Mouse (Mus musculus) forebrain, embryonic 16.5 days (tissue): Measurements from ENCODE around the gene Cyp4v3. TPM values are rescaled to one million over a fixed set of nuclear protein-coding genes. Genes with fewer than 3 reads are reported as not detected.

Experiments used
- ATAC-seq: fragments of 200-750 bp; cut with Nextera tagmentation; 2 replicates; pipeline ENCODE4 v1.8.0; 2017; ENCODE audit warnings: mild to moderate bottlenecking, moderate library complexity
- H3K27ac ChIP-seq: fragments of 300-500 bp; sonication (generic); 2 replicates; pipeline ENCODE4 v1.5.1; 2014; ENCODE audit warnings: low read length, control low read depth
- H3K27me3 ChIP-seq: fragments of 300-500 bp; sonication (generic); replicated peaks from 2 replicates; pipeline ENCODE4 v1.6.1; 2014; ENCODE audit warnings: low read length; ENCODE audit not compliant: control insufficient read depth, insufficient read depth
- H3K36me3 ChIP-seq: fragments of 300-500 bp; sonication (generic); 2 replicates; pipeline ENCODE4 v1.6.1; 2014; ENCODE audit not compliant: control insufficient read depth, insufficient read depth
- H3K4me1 ChIP-seq: fragments of 300-500 bp; sonication (generic); replicated peaks from 2 replicates; pipeline ENCODE4 v1.6.1; 2014; ENCODE audit warnings: low read length; ENCODE audit not compliant: control insufficient read depth, insufficient read depth
- H3K4me2 ChIP-seq: fragments of 300-500 bp; sonication (generic); 2 replicates; pipeline ENCODE4 v1.6.1; 2014; ENCODE audit warnings: mild to moderate bottlenecking, low read length, control low read depth
- H3K4me3 ChIP-seq: fragments of 300-500 bp; sonication (generic); replicated peaks from 2 replicates; pipeline ENCODE4 v1.5.1; 2014; ENCODE audit warnings: mild to moderate bottlenecking, low read length, control low read depth
- H3K9ac ChIP-seq: fragments of 300-500 bp; sonication (generic); replicated peaks from 2 replicates; pipeline ENCODE4 v1.6.1; 2014; ENCODE audit warnings: low read depth, low read length, control low read depth
- H3K9me3 ChIP-seq: fragments of 300-500 bp; sonication (generic); 2 replicates; pipeline ENCODE4 v1.6.1; 2016; ENCODE audit warnings: low read length; ENCODE audit not compliant: control insufficient read depth
- WGBS: fragments of 180-500 bp; shearing (Covaris S2); extraction: QIAGEN DNeasy Blood & Tissue Kit; methylation state at CpG from one replicate; pipeline ENCODE4 v1.1.7; 2014; 5-methylcytosine and 5-hydroxymethylcytosine counted together
- polyA plus RNA-seq: library from polyadenylated mRNA; unstranded; fragments of >200 nt; fragmentation: Nextera tagmentation; extraction: Ambion mirVana; gene quantifications from 2 replicates; pipeline ENCODE4 v1.2.1, GENCODE M21; 2015

Cyp4v3 gene
- 0.85 and 0.94 TPM in 2 replicates for polyA plus RNA-seq

GRCm38 (mm10) chr8:45332685-45333409 is at the start of gene Cyp4v3:
Gene Cyp4v3 (minus strand): TSS chr8:45333216.
- Histone ChIP-seq H3K27me3 (no peaks in the 10 kb centered on the region), H3K9me3 (no peaks in the 10 kb centered on the region), H3K36me3 (no peaks in the 10 kb centered on the region), H3K27ac (no peak within 1 kb of the TSS), H3K4me2 (peak within 1 kb of the TSS; percentile 85), H3K4me1 (peaks cover 8% of the 10 kb centered on the region), H3K4me3 (peak within 1 kb of the TSS; percentile 70), H3K9ac (peak within 1 kb of the TSS; percentile 61)
- ATAC-seq: peak; percentile 86
- under 1% methylated on average over 44 of the region's 44 CpGs for WGBS

- no peaks in the 10 kb centered on the region for H3K27me3 ChIP-seq
- peak; percentile 73 for ATAC-seq
- H3K27ac ChIP-seq: no peak within 1 kb of the TSS; the same call in 1 of the 2 replicates
- WGBS: 0% methylated on average over 6 of the region's 6 CpGs
- H3K4me1 ChIP-seq: peaks cover 13% of the 10 kb centered on the region
- H3K36me3 ChIP-seq: no peaks in the 10 kb centered on the region
- H3K9ac ChIP-seq: peak within 1 kb of the TSS; percentile 56
- H3K9me3 ChIP-seq: no peaks in the 10 kb centered on the region
- H3K4me2 ChIP-seq: peak within 1 kb of the TSS; percentile 84
- H3K4me3 ChIP-seq: peak within 1 kb of the TSS; percentile 41
These were observed 48.9 kb upstream of the Cyp4v3 start, which contains the start of gene Fam149a for GRCm38 (mm10) chr8:45381963-45382347. Gene Fam149a (minus strand): TSS chr8:45382291.

GRCm38 (mm10) chr8:45381075-45381962 is 48.3 kb upstream of the Cyp4v3 start:
- Histone ChIP-seq H3K4me3 (peak overlapping the region; percentile 41), H3K9me3 (no peaks in the 10 kb centered on the region), H3K27ac (no peak overlapping the region; the same call in 1 of the 2 replicates), H3K9ac (peak overlapping the region; percentile 56), H3K27me3 (no peaks in the 10 kb centered on the region), H3K4me1 (peaks cover 13% of the 10 kb centered on the region), H3K4me2 (peak overlapping the region; percentile 84), H3K36me3 (no peaks in the 10 kb centered on the region)
- WGBS: 3% methylated on average over 38 of the region's 38 CpGs
- ATAC-seq: peak; percentile 36

GRCm38 (mm10) chr8:45380598-45380997 is 47.6 kb upstream of the Cyp4v3 start:
- Histone ChIP-seq H3K4me1 (peaks cover 13% of the 10 kb centered on the region), H3K4me2 (no peak overlapping the region), H3K36me3 (no peaks in the 10 kb centered on the region), H3K27me3 (no peaks in the 10 kb centered on the region), H3K4me3 (no peak overlapping the region), H3K27ac (no peak overlapping the region), H3K9me3 (no peaks in the 10 kb centered on the region), H3K9ac (no peak overlapping the region)
- ATAC-seq: no peak
- WGBS: 20% methylated on average over 4 of the region's 4 CpGs

- WGBS: 61% methylated on average over 3 of the region's 3 CpGs
- no peak overlapping the region for H3K4me3 ChIP-seq
- H3K9ac ChIP-seq: no peak overlapping the region
- H3K4me1 ChIP-seq: no peaks in the 10 kb centered on the region
- H3K27ac ChIP-seq: no peak overlapping the region
- no peak overlapping the region for H3K4me2 ChIP-seq
- ATAC-seq: no peak
- no peaks in the 10 kb centered on the region for H3K36me3 ChIP-seq
- no peaks in the 10 kb centered on the region for H3K27me3 ChIP-seq
- no peaks in the 10 kb centered on the region for H3K9me3 ChIP-seq
These were observed 41.1 kb upstream of the Cyp4v3 start for GRCm38 (mm10) chr8:45374071-45374470.

- Histone ChIP-seq H3K4me3 (no peak overlapping the region), H3K9ac (no peak overlapping the region), H3K4me2 (no peak overlapping the region), H3K4me1 (no peaks in the 10 kb centered on the region), H3K36me3 (no peaks in the 10 kb centered on the region), H3K27me3 (no peaks in the 10 kb centered on the region), H3K9me3 (no peaks in the 10 kb centered on the region), H3K27ac (no peak overlapping the region)
- WGBS: 93% methylated on average over 1 of the region's 1 CpGs
- ATAC-seq: no peak
These were observed 34.1 kb upstream of the Cyp4v3 start for GRCm38 (mm10) chr8:45367154-45367553.

- Histone ChIP-seq H3K27me3 (no peaks in the 10 kb centered on the region), H3K4me1 (0 out of 2 replicates have a peak, but pooled peaks cover 4% of the 10 kb centered on the region), H3K4me3 (no peak overlapping the region), H3K36me3 (no peaks in the 10 kb centered on the region), H3K4me2 (no peak overlapping the region), H3K9me3 (no peaks in the 10 kb centered on the region), H3K27ac (no peak overlapping the region), H3K9ac (no peak overlapping the region)
- 93% methylated on average over 1 of the region's 1 CpGs for WGBS
- no peak for ATAC-seq
These were observed 30.2 kb upstream of the Cyp4v3 start for GRCm38 (mm10) chr8:45363220-45363619.

- no peaks in the 10 kb centered on the region for H3K27me3 ChIP-seq
- H3K36me3 ChIP-seq: no peaks in the 10 kb centered on the region
- H3K4me1 ChIP-seq: peaks cover 8% of the 10 kb centered on the region; the same call in 1 of the 2 replicates
- ATAC-seq: no peak
- H3K9me3 ChIP-seq: no peaks in the 10 kb centered on the region
- H3K4me2 ChIP-seq: no peak overlapping the region
- WGBS: 59% methylated on average over 6 of the region's 6 CpGs
- no peak overlapping the region for H3K4me3 ChIP-seq
- no peak overlapping the region for H3K9ac ChIP-seq
- H3K27ac ChIP-seq: no peak overlapping the region
These were observed 29.3 kb upstream of the Cyp4v3 start for GRCm38 (mm10) chr8:45362323-45362722.

- Histone ChIP-seq H3K27me3 (no peaks in the 10 kb centered on the region), H3K9ac (no peak overlapping the region; the same call in 1 of the 2 replicates), H3K36me3 (no peaks in the 10 kb centered on the region), H3K27ac (no peak overlapping the region), H3K4me2 (peak overlapping the region; percentile 89), H3K4me3 (no peak overlapping the region; the same call in 1 of the 2 replicates), H3K9me3 (no peaks in the 10 kb centered on the region), H3K4me1 (peaks cover 8% of the 10 kb centered on the region; the same call in 1 of the 2 replicates)
- 79% methylated on average over 6 of the region's 6 CpGs for WGBS
- 0 out of 2 replicates have a peak, but pooled peaks have one; percentile 4 for ATAC-seq
These were observed 26.1 kb upstream of the Cyp4v3 start for GRCm38 (mm10) chr8:45359091-45359605.
